Mouse (Mus musculus) frontal cortex, adult (tissue): ENCODE measurements around the gene Man2b2.

Source experiments
- ATAC-seq: cut with Nextera tagmentation; 2 replicates; pipeline ENCODE4 v1.9.2; 2017; ENCODE audit warnings: mild to moderate bottlenecking, moderate library complexity, mixed read lengths; ENCODE audit not compliant: low TSS enrichment

Gene Man2b2

GRCm38 (mm10) chr5:36769603-36770002 is 60.9 kb downstream of the Man2b2 start:
- ATAC-seq = no peak

- ATAC-seq = no peak
These were observed 63.3 kb downstream of the Man2b2 start for GRCm38 (mm10) chr5:36766958-36767703.

- ATAC-seq = no peak
These were observed 70.6 kb downstream of the Man2b2 start for GRCm38 (mm10) chr5:36759848-36760247.

- no peak for ATAC-seq
These were observed 73.4 kb downstream of the Man2b2 start for GRCm38 (mm10) chr5:36757033-36757432.
